Mouse (Mus musculus) mature B cell (primary cell): ENCODE measurements around the gene Txn2.
"Not testable (repeated sequence)": the region's sequence is repeated elsewhere in the genome, so short reads cannot be mapped to it uniquely, and the experiment has no call there.

ENCODE experiments used
- in situ Hi-C: fragments of 300-500 bp; cut with MboI; formaldehyde crosslinking; loops from 2 replicates; pipeline ENCODE4 v1.14.3; 2019

Gene Txn2

GRCm38 (mm10) chr15:77879756-77880155 lies 49.0 kb downstream of the Txn2 start:
- in situ Hi-C loops: no loop called here

DNA sequence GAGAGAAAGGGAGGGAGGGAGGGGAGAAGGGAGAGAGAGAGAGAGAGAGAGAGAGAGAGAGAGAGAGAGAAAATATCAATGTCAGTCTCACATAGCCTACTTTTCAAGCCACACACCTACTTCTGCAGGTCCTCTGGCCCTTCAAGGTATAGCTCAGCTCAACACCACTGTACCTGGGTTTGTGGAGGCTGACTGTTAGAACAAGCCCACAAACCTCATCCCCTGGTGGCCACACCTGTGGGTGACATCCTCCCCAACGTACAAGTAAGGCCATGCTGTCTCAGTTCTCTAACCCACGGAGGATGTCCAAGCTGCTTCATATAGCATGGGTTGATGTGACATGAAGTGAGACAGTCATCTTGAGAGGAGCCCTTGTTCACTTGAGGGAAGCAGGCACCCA lies 51.6 kb downstream of the Txn2 start:
- in situ Hi-C loops: no loop called here

GRCm38 (mm10) chr15:77876716-77877115 lies 52.1 kb downstream of the Txn2 start:
- in situ Hi-C loops: no loop called here

- in situ Hi-C loops: no loop called here
Measured at GRCm38 (mm10) chr15:77875953-77876352, 52.9 kb downstream of the Txn2 start.

- in situ Hi-C loops: no loop called here
Measured at GRCm38 (mm10) chr15:77874807-77875206, 54.0 kb downstream of the Txn2 start.

GRCm38 (mm10) chr15:77874310-77874709 lies 54.5 kb downstream of the Txn2 start:
- in situ Hi-C loops: no loop called here

- in situ Hi-C loops: no loop called here
Measured at GRCm38 (mm10) chr15:77873564-77873963, 55.2 kb downstream of the Txn2 start.

- in situ Hi-C loops: no loop called here
Measured at GRCm38 (mm10) chr15:77872996-77873395, 55.8 kb downstream of the Txn2 start.

GRCm38 (mm10) chr15:77868340-77868739 lies 60.5 kb downstream of the Txn2 start:
- in situ Hi-C loops: no loop called here

- in situ Hi-C loops: not testable (repeated sequence)
Measured at GRCm38 (mm10) chr15:77867231-77867968, 61.4 kb downstream of the Txn2 start.

DNA sequence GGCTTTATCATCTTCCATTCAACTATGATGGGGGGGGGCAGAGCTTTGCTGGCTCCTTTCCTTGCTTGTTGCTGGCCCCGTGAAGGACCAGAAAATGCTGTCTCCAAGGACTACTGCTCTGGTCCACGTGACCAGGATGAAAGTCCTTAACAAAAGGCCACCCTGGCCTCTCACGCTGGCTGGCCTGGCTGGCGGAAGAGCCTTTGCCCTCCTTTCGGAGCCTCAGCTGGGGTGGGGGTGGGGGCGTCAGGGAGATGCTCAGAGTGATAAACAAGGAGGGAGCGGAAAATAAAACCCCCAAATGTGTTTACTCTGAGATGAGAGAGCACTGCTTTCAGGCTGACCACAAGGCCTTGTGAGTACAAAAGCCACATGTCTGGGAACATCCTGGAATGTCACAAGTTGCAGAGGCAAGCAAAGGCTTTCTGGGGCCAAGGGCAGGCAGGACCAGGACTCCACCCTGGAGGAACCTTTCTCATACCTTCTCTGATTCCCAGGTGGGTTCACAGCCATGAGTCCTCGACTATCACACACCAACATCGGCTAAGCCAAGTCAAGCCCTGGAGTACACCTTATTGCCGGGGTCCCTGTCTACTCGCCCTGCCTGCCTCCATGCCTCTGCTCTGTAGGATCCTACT lies 62.1 kb downstream of the Txn2 start:
- in situ Hi-C loops: no loop called here
